Mouse (Mus musculus): ENCODE measurements around the gene Sec13. TPM values are rescaled to one million over a fixed set of nuclear protein-coding genes. Genes with fewer than 3 reads are reported as not detected.

Gene Sec13
- total and polyA plus RNA-seq, 3 experiments, result 145 to 257 (median 209) TPM

DNA sequence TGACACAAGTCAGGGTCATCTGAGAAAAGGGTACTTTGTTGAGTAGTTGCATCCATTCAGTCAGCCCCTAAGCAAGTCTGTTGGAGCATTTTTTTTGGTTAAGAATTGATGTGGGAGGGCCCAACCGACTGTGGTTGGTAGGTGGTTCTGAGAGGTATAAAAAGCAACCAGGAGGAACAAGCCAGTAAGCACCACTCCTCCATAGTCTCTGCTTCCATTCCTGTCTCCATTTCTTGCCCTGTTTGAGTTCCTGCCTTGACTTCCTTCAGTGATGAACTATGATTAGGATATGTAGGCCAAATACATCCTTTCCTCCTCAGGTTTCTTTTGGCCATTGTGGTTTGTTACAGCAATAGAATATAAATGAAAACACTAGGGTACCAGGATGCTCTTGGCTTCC, 2.6 kb upstream of the Sec13 start:
- dilution Hi-C loops (cut with MboI; ENCODE audit: extremely low pct_ligation_motif_present, extremely low pct_unique_long_range_greater_than_20kb, low sequenced_read_pairs), result no loop called here
- peaks cover 0 to 15% of the 10 kb centered on the region in 2 experiments; a peak in 2 of 4 replicates for H3K4me1 ChIP-seq (ENCODE audit: control insufficient read depth in 1 of 2, insufficient read depth in 2 of 2)

GRCm38 (mm10) chr6:113742321-113742720, 1.8 kb upstream of the Sec13 start:
- DNase-seq (ENCODE audit: extremely low read depth), result no peak
- H3K9ac ChIP-seq (ENCODE audit: insufficient read depth, low read depth), result no peak overlapping the region
- H3K79me2 ChIP-seq (replicated peaks; ENCODE audit: control insufficient read depth, extremely low read depth, insufficient read depth, poor library complexity, severe bottlenecking), result peaks cover 31% of the 10 kb centered on the region
- no peak overlapping the region for H3K4me3 ChIP-seq (replicated peaks in 1 of 3; ENCODE audit: low read depth in 2 of 3, low read length in 2 of 3, poor library complexity in 1 of 3)
- peaks cover 8 to 15% of the 10 kb centered on the region in 2 experiments for H3K36me3 ChIP-seq (replicated peaks in 1 of 2; ENCODE audit: control insufficient read depth in 1 of 2, insufficient read depth in 1 of 2, low read length in 1 of 2)
- no peaks in the 10 kb centered on the region for H3K9me3 ChIP-seq (replicated peaks; ENCODE audit: low read length)
- no peak for TF ChIP-seq CTCF (conservative IDR thresholded peaks at IDR 0.05 in 1 of 2, IDR thresholded peaks at IDR 0.05 in 1 of 2; ENCODE audit: low read depth in 2 of 2, low read length in 2 of 2)
- TF ChIP-seq NRF1 (IDR thresholded peaks at IDR 0.05; ENCODE audit: low read depth, low read length), result no peak
- no peak for TF ChIP-seq POLR2A (IDR thresholded peaks at IDR 0.05; ENCODE audit: low read depth, low read length)
- no peak for TF ChIP-seq RAD21 (IDR thresholded peaks at IDR 0.05; ENCODE audit: low read depth, low read length)
- TF ChIP-seq PAX5 (IDR thresholded peaks at IDR 0.05; ENCODE audit: low read length), result no peak
- TF ChIP-seq MAZ (IDR thresholded peaks at IDR 0.05; ENCODE audit: low read depth, low read length), result no peak
- no peak for TF ChIP-seq TCF12 (IDR thresholded peaks at IDR 0.05; ENCODE audit: low read depth, low read length)
- TF ChIP-seq MAFK (IDR thresholded peaks at IDR 0.05; ENCODE audit: insufficient replicate concordance, low read length), result no peak
- TF ChIP-seq ZC3H11A (IDR thresholded peaks at IDR 0.05; ENCODE audit: low read depth, low read length), result no peak
- no peak for TF ChIP-seq MYC (IDR thresholded peaks at IDR 0.05; ENCODE audit: low read depth, low read length)
- no peak for TF ChIP-seq SIN3A (IDR thresholded peaks at IDR 0.05; ENCODE audit: low read length)
- TF ChIP-seq ZMIZ1 (IDR thresholded peaks at IDR 0.05; ENCODE audit: low read depth, low read length), result no peak
- no peak overlapping the region for H3K27ac ChIP-seq (ENCODE audit: insufficient read depth, low read depth)
- H3K4me2 ChIP-seq (ENCODE audit: insufficient read depth, low read depth, poor library complexity, severe bottlenecking), result no peak overlapping the region
- in situ Hi-C loops (cut with MboI; ENCODE audit: low pct_ligation_motif_present, low pct_unique_long_range_greater_than_20kb, low sequenced_read_pairs) (no loop called here), dilution Hi-C loops (cut with MboI; ENCODE audit: extremely low pct_ligation_motif_present, extremely low pct_unique_long_range_greater_than_20kb, low sequenced_read_pairs) (no loop called here)
- peaks cover 0 to 15% of the 10 kb centered on the region in 2 experiments; a peak in 2 of 4 replicates for H3K4me1 ChIP-seq (ENCODE audit: control insufficient read depth in 1 of 2, insufficient read depth in 2 of 2)
- peaks cover 56% of the 10 kb centered on the region for H3K27me3 ChIP-seq (replicated peaks)

More for the DNA sequence above, 2.6 kb upstream of the Sec13 start:
- in situ Hi-C loops (cut with MboI; ENCODE audit: low pct_ligation_motif_present, low pct_unique_long_range_greater_than_20kb, low sequenced_read_pairs), result no loop called here
- Histone ChIP-seq H3K4me3 (replicated peaks in 1 of 3; ENCODE audit: low read depth in 2 of 3, low read length in 2 of 3, poor library complexity in 1 of 3) (no peak overlapping the region), H3K27ac (ENCODE audit: insufficient read depth, low read depth) (no peak overlapping the region), H3K36me3 (replicated peaks in 1 of 2; ENCODE audit: control insufficient read depth in 1 of 2, insufficient read depth in 1 of 2, low read length in 1 of 2) (peaks cover 2 to 7% of the 10 kb centered on the region in 2 experiments), H3K79me2 (replicated peaks; ENCODE audit: control insufficient read depth, extremely low read depth, insufficient read depth, poor library complexity, severe bottlenecking) (peaks cover 23% of the 10 kb centered on the region), H3K27me3 (replicated peaks) (peaks cover 62% of the 10 kb centered on the region), H3K9ac (ENCODE audit: insufficient read depth, low read depth) (no peak overlapping the region), H3K9me3 (replicated peaks; ENCODE audit: low read length) (no peaks in the 10 kb centered on the region), H3K4me2 (ENCODE audit: insufficient read depth, low read depth, poor library complexity, severe bottlenecking) (no peak overlapping the region)
- no peak for TF ChIP-seq NELFE (IDR thresholded peaks at IDR 0.05; ENCODE audit: low read depth, low read length)
- no peak for TF ChIP-seq MXI1 (IDR thresholded peaks at IDR 0.05; ENCODE audit: low read depth, low read length)
- TF ChIP-seq ZC3H11A (IDR thresholded peaks at IDR 0.05; ENCODE audit: low read depth, low read length), result no peak
- no peak for TF ChIP-seq HCFC1 (IDR thresholded peaks at IDR 0.05; ENCODE audit: low read depth, low read length)
- no peak for TF ChIP-seq RCOR1 (conservative IDR thresholded peaks at IDR 0.05; ENCODE audit: low read depth, low read length)
- TF ChIP-seq MYC (IDR thresholded peaks at IDR 0.05; ENCODE audit: low read depth, low read length), result no peak
- TF ChIP-seq TCF12 (IDR thresholded peaks at IDR 0.05; ENCODE audit: low read depth, low read length), result no peak
- TF ChIP-seq TBP (conservative IDR thresholded peaks at IDR 0.05; ENCODE audit: low read depth, low read length), result no peak
- no peak for TF ChIP-seq CHD1 (IDR thresholded peaks at IDR 0.05; ENCODE audit: low read depth, low read length)
- DNase-seq (ENCODE audit: extremely low read depth), result no peak
